Mouse (Mus musculus) forebrain, embryonic 11.5 days (tissue): Measurements from ENCODE around the gene Efcab1. TPM values are rescaled to one million over a fixed set of nuclear protein-coding genes. Genes with fewer than 3 reads are reported as not detected.
"Not testable (repeated sequence)": the region's sequence is repeated elsewhere in the genome, so short reads cannot be mapped to it uniquely, and the experiment has no call there.

Experiments
- ATAC-seq: fragments of 200-750 bp; cut with Nextera tagmentation; replicated peaks from 2 replicates; pipeline ENCODE4 v1.8.0; 2017; ENCODE audit warnings: moderate TSS enrichment; ENCODE audit not compliant: low FRiP score
- DNase-seq: peaks from one replicate; pipeline ENCODE4 v3.0.0-alpha.2; 2017; ENCODE audit warnings: low spot score
- H3K27ac ChIP-seq: fragments of 300-500 bp; sonication (generic); 2 replicates; pipeline ENCODE4 v1.5.1; 2014; ENCODE audit warnings: low read depth, low read length
- H3K27me3 ChIP-seq: fragments of 300-500 bp; sonication (generic); 2 replicates; pipeline ENCODE4 v1.6.1; 2014; ENCODE audit warnings: mild to moderate bottlenecking, low read length, mixed read lengths; ENCODE audit not compliant: control insufficient read depth, insufficient read depth
- H3K36me3 ChIP-seq: fragments of 300-500 bp; sonication (generic); 2 replicates; pipeline ENCODE4 v1.6.1; 2014; ENCODE audit warnings: mild to moderate bottlenecking, low read length, moderate library complexity, mixed read lengths; ENCODE audit not compliant: control insufficient read depth, insufficient read depth
- H3K4me1 ChIP-seq: fragments of 300-500 bp; sonication (generic); replicated peaks from 2 replicates; pipeline ENCODE4 v1.6.1; 2014; ENCODE audit warnings: low read length, mixed read lengths; ENCODE audit not compliant: control insufficient read depth, insufficient read depth
- H3K4me2 ChIP-seq: fragments of 300-500 bp; sonication (generic); 2 replicates; pipeline ENCODE4 v1.6.1; 2014; ENCODE audit warnings: low read depth, mild to moderate bottlenecking, low read length, moderate library complexity, mixed read lengths; ENCODE audit not compliant: severe bottlenecking
- H3K4me3 ChIP-seq: fragments of 300-500 bp; sonication (generic); 2 replicates; pipeline ENCODE4 v1.5.1; 2014; ENCODE audit warnings: low read depth, low read length
- H3K9ac ChIP-seq: fragments of 300-500 bp; sonication (generic); 2 replicates; pipeline ENCODE4 v1.6.1; 2014; ENCODE audit warnings: low read length
- H3K9me3 ChIP-seq: fragments of 300-500 bp; sonication (generic); 2 replicates; pipeline ENCODE4 v1.6.1; 2016; ENCODE audit warnings: low read length, mixed read lengths; ENCODE audit not compliant: control insufficient read depth
- WGBS: fragments of 180-500 bp; shearing (Covaris S2); extraction: QIAGEN DNeasy Blood & Tissue Kit; methylation state at CpG from one replicate; pipeline ENCODE4 v1.1.7; 2014; 5-methylcytosine and 5-hydroxymethylcytosine counted together
- polyA plus RNA-seq: library from polyadenylated mRNA; unstranded; fragments of >200 nt; fragmentation: Nextera tagmentation; extraction: Ambion mirVana; gene quantifications from 2 replicates; pipeline ENCODE4 v1.2.1, GENCODE M21; 2014

The Efcab1 gene
- 10.0 and 11.0 TPM in 2 replicates for polyA plus RNA-seq

GRCm38 (mm10) chr16:14906393-14907100 is at the start of gene Efcab1:
Gene Efcab1 (plus strand): TSS chr16:14906606.
- peak within 1 kb of the TSS; percentile 44 for H3K9ac ChIP-seq
- H3K4me1 ChIP-seq = 0 out of 2 replicates have a peak, but pooled peaks cover 2% of the 10 kb centered on the region
- no peak within 1 kb of the TSS for H3K27ac ChIP-seq
- peak within 1 kb of the TSS; percentile 29 for H3K4me3 ChIP-seq
- DNase-seq = peak; percentile 88
- H3K9me3 ChIP-seq = no peaks in the 10 kb centered on the region
- no peaks in the 10 kb centered on the region for H3K36me3 ChIP-seq
- peak; percentile 100 for ATAC-seq
- WGBS = 9% methylated on average over 15 of the region's 15 CpGs
- H3K4me2 ChIP-seq = peak within 1 kb of the TSS; percentile 47
- no peaks in the 10 kb centered on the region for H3K27me3 ChIP-seq

- no peaks in the 10 kb centered on the region for H3K9me3 ChIP-seq
- H3K4me3 ChIP-seq = no peak overlapping the region
- no peak overlapping the region for H3K27ac ChIP-seq
- DNase-seq = no peak
- no peaks in the 10 kb centered on the region for H3K4me1 ChIP-seq
- no peak overlapping the region for H3K4me2 ChIP-seq
- H3K27me3 ChIP-seq = no peaks in the 10 kb centered on the region
- H3K9ac ChIP-seq = no peak overlapping the region
- no peaks in the 10 kb centered on the region for H3K36me3 ChIP-seq
- ATAC-seq = no peak
Measured at GRCm38 (mm10) chr16:14859443-14859842, 47.0 kb upstream of the Efcab1 start.

GRCm38 (mm10) chr16:14884916-14885315 is 21.5 kb upstream of the Efcab1 start:
- no peak overlapping the region for H3K9ac ChIP-seq
- no peak for ATAC-seq
- no peak overlapping the region for H3K27ac ChIP-seq
- H3K9me3 ChIP-seq = no peaks in the 10 kb centered on the region
- H3K4me2 ChIP-seq = no peak overlapping the region
- H3K4me1 ChIP-seq = no peaks in the 10 kb centered on the region
- no peak overlapping the region for H3K4me3 ChIP-seq
- H3K36me3 ChIP-seq = no peaks in the 10 kb centered on the region
- 92% methylated on average over 2 of the region's 2 CpGs for WGBS
- no peaks in the 10 kb centered on the region for H3K27me3 ChIP-seq
- DNase-seq = no peak

- DNase-seq (no peak), ATAC-seq (no peak)
- H3K4me2 ChIP-seq = no peak overlapping the region
- H3K4me3 ChIP-seq = no peak overlapping the region
- 67% methylated on average over 1 of the region's 1 CpGs for WGBS
- no peak overlapping the region for H3K27ac ChIP-seq
- no peaks in the 10 kb centered on the region for H3K4me1 ChIP-seq
- no peaks in the 10 kb centered on the region for H3K9me3 ChIP-seq
- no peaks in the 10 kb centered on the region for H3K27me3 ChIP-seq
- no peak overlapping the region for H3K9ac ChIP-seq
- H3K36me3 ChIP-seq = no peaks in the 10 kb centered on the region
Measured at GRCm38 (mm10) chr16:14885372-14885771, 21.0 kb upstream of the Efcab1 start.

- DNase-seq (no peak), ATAC-seq (no peak)
- Histone ChIP-seq H3K36me3 (no peaks in the 10 kb centered on the region), H3K27ac (no peak overlapping the region), H3K4me2 (no peak overlapping the region), H3K9ac (no peak overlapping the region), H3K27me3 (no peaks in the 10 kb centered on the region), H3K9me3 (no peaks in the 10 kb centered on the region), H3K4me1 (no peaks in the 10 kb centered on the region), H3K4me3 (no peak overlapping the region)
- 77% methylated on average over 3 of the region's 3 CpGs for WGBS
Measured at GRCm38 (mm10) chr16:14892492-14892891, 13.9 kb upstream of the Efcab1 start.

DNA sequence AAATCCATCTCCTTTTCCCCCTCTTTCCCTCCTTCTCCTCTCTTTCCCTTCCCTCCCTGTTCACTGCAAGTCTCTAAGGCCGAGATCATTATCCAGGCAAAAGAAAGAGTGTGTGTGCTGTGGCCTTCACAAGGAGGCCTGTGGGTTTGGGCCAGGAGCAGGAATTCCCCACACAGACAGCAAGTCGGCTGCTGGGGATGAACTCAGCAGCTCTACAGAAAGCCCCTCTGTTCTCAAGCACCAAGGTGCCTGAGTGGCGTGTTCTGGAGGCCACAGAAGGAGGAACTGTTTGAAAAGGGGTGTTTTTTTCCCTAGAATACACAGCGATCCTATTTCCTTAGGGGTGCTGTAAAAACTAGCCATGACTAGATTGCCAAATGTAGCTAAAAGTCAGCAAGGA is 12.5 kb upstream of the Efcab1 start:
- ATAC-seq = no peak
- 76% methylated on average over 4 of the region's 4 CpGs for WGBS
- H3K9ac ChIP-seq = no peak overlapping the region

DNA sequence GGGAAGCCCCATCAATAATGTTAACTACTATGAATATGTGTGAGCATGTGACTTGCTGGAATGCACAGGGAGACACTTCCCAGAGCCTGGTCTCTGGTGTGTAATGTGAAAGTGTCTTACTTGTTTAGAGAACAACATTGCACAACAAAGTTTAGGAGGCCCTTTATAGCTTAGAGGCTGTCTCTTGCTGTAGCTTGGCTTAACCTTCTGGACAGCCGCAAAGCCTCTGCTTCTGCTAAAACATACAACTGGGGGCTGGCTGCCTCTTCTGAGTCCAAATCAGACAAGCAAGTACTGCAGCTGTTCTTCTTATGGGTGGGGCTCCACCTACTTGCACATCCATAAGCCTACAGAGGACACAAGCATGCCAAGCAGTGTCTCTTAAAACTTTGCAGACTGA is 11.7 kb upstream of the Efcab1 start:
- no peak for ATAC-seq
- WGBS = 96% methylated on average over 1 of the region's 1 CpGs

More for the DNA sequence above, 12.5 kb upstream of the Efcab1 start:
- no peaks in the 10 kb centered on the region for H3K9me3 ChIP-seq
- H3K4me3 ChIP-seq = no peak overlapping the region
- H3K4me1 ChIP-seq = no peaks in the 10 kb centered on the region
- no peaks in the 10 kb centered on the region for H3K27me3 ChIP-seq
- H3K27ac ChIP-seq = no peak overlapping the region
- no peak for DNase-seq
- H3K36me3 ChIP-seq = no peaks in the 10 kb centered on the region
- H3K4me2 ChIP-seq = no peak overlapping the region

DNA sequence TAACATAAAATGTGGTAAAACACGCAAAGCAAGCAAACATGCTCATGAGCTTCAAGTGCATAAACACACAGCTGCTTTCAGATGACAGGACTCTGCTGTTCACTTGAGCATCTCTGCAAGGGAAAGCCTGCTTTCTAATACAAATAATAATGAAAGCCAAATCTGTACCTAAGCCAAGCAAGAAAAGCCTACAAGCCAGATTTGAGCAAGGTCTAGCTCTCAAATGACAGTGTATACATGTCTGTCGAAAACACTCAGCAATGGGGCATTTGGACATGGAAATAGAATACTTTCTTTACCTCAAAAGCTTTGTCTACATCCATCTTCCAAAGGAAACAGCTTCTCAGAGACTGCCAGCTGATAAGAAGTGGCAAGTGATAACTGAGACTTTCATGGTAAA is 10.9 kb upstream of the Efcab1 start:
- 87% methylated on average over 2 of the region's 2 CpGs for WGBS
- Histone ChIP-seq H3K36me3 (no peaks in the 10 kb centered on the region), H3K27me3 (no peaks in the 10 kb centered on the region), H3K27ac (no peak overlapping the region), H3K9ac (no peak overlapping the region), H3K4me1 (no peaks in the 10 kb centered on the region), H3K4me3 (no peak overlapping the region), H3K9me3 (no peaks in the 10 kb centered on the region), H3K4me2 (no peak overlapping the region)
- DNase-seq (no peak), ATAC-seq (no peak)

More for the DNA sequence above, 11.7 kb upstream of the Efcab1 start:
- no peak for DNase-seq
- Histone ChIP-seq H3K4me2 (no peak overlapping the region), H3K9ac (no peak overlapping the region), H3K4me1 (no peaks in the 10 kb centered on the region), H3K9me3 (no peaks in the 10 kb centered on the region), H3K4me3 (no peak overlapping the region), H3K27me3 (no peaks in the 10 kb centered on the region), H3K27ac (no peak overlapping the region), H3K36me3 (no peaks in the 10 kb centered on the region)

DNA sequence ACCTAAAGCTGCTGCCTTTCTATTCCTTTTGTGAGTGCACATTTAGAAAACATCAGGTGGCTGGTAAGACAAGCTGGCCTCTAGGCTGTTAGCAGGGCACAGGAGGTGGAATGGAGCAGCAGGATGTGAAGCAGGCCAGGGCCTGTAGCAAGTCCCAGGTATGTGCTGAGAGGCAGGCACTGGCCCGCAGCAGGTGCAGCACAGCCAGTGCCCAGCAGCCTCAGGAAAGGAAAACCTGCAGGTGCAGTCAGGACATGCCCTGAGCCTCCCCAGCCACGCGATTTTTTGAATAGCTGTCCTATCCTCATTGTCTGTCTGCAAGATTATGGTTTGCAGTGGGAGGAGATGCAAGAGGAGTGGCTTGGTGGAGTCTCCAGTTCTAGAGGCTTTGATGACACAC is 24.3 kb downstream of the Efcab1 start:
- not testable (repeated sequence) for DNase-seq, H3K9ac ChIP-seq, ATAC-seq, H3K27ac ChIP-seq, H3K4me1 ChIP-seq, H3K9me3 ChIP-seq, H3K27me3 ChIP-seq, H3K4me2 ChIP-seq, H3K4me3 ChIP-seq, H3K36me3 ChIP-seq
- 60% methylated on average over 3 of the region's 3 CpGs for WGBS
